Mouse (Mus musculus) embryonic stem cell, embryonic (primary cell): ENCODE results near the gene Map4k3.

Source experiments
- CTCF ChIA-PET, 4 experiments: fragments of 300-600 bp in 2 of 4; fragments of 350-600 bp in 2 of 4; sonication (Branson Sonifier 250); formaldehyde crosslinking; loops; one replicate each; lab custom pipeline; 2022; ENCODE audit warnings: inconsistent platforms in 2 of 4; lab: Charles Lee
- POLR2A ChIA-PET, 4 experiments: fragments of 300-600 bp in 2 of 4; fragments of 350-600 bp in 2 of 4; sonication (Branson Sonifier 250); formaldehyde crosslinking; loops; one replicate each; lab custom pipeline; 2022; ENCODE audit warnings: antibody characterized with exemption in 4 of 4, inconsistent platforms in 1 of 4; lab: Charles Lee

The Map4k3 gene

GRCm38 (mm10) chr17:80708803-80709202 lies 19.5 kb downstream of the Map4k3 start:
- POLR2A ChIA-PET = interaction anchor here in 2 of 4 experiments (0.6 to 1.8 kb wide), 8 partner anchors 9 to 93 kb away, joined by 3 to 9 read pairs (median 4); partner anchors contain the start of gene Map4k3 (in 1 of the 2)
- CTCF ChIA-PET = interaction anchor here in 1 of 4 experiments (0.8 kb wide), 1 partner anchor 116 kb away, joined by 3 read pairs; no protein-coding TSS in a partner anchor

DNA sequence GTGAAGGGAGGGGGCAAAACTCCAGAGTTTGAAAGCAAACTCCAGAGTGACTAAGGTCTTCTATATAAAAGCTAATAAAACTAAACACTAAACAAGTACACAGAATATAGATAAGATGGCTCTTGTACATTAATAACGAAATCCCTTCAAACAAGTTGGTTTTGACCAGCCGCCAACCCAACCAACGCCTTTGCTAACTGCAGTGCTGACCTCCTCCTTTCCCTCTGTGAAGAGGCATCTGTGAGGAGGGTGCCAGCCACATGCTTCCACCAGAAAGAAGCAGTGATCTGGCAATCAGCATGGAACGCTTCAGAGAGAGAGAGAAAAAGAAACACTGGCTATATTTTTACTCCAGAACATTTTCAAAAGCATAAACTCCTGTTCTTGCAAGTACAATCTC lies 21.1 kb downstream of the Map4k3 start:
- ChIA-PET POLR2A (interaction anchor here in 1 of 4 experiments (0.9 to 1.7 kb wide), 3 partner anchors 8 to 78 kb away, joined by 3 to 5 read pairs (median 4); no protein-coding TSS in a partner anchor), CTCF (no interaction called here)

- CTCF ChIA-PET = no interaction called here
- POLR2A ChIA-PET = interaction anchor here in 2 of 4 experiments (0.8 to 1.7 kb wide), 3 partner anchors 9 to 79 kb away, joined by 4 to 5 read pairs (median 4); no protein-coding TSS in a partner anchor
Measured at GRCm38 (mm10) chr17:80706608-80707007, 21.7 kb downstream of the Map4k3 start.

DNA sequence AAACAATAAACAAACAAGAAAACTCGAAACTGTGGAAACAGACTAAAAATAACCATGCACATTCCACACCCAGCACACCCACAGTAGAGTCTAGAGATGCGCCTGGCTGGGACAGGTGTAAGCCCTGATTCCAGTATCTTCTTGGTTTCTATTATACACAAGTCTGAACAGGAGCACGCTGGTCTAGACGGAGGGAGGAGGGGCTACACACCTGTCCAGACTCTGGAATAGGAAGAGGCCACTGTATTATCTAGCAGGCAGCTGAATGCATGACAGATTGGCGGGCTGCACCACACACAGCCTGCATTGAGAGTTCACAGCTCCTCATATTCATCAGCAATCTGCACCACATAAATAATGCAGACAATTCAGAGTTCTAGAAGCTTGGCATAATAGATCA lies 26.6 kb downstream of the Map4k3 start:
- CTCF ChIA-PET = no interaction called here
- POLR2A ChIA-PET = no interaction called here

- POLR2A ChIA-PET = interaction anchor here in 2 of 4 experiments (0.8 to 3.0 kb wide), 7 partner anchors 12 to 57 kb away, joined by 3 to 17 read pairs (median 4); no protein-coding TSS in a partner anchor
- CTCF ChIA-PET = no interaction called here
Measured at GRCm38 (mm10) chr17:80698930-80699329, 29.4 kb downstream of the Map4k3 start.

GRCm38 (mm10) chr17:80698191-80698901 lies 29.9 kb downstream of the Map4k3 start:
- ChIA-PET CTCF (no interaction called here), POLR2A (interaction anchor here in 2 of 4 experiments (0.8 to 3.0 kb wide), 8 partner anchors 13 to 57 kb away, joined by 3 to 17 read pairs (median 4); no protein-coding TSS in a partner anchor)

DNA sequence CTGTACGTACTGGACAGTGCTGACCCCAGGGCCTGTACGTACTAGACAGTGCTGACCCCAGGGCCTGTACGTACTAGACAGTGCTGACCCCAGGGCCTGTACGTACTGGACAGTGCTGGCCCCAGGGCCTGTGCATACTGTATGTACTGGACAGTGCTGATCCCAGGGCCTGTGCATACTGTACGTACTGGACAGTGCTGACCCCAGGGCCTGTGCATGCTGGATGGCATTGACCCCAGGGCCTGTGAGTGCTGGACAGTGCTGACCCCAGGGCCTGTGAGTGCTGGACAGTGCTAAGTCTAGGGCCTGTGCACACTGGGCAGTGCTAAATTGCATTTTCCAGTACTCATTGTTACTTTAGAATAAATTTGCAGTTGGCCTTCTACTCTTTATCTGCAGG lies 31.3 kb downstream of the Map4k3 start:
- ChIA-PET CTCF (no interaction called here), POLR2A (interaction anchor here in 1 of 4 experiments (0.5 to 0.6 kb wide), 2 partner anchors 29 to 338 kb away, joined by 4 to 5 read pairs; no protein-coding TSS in a partner anchor)

GRCm38 (mm10) chr17:80696210-80696609 lies 32.1 kb downstream of the Map4k3 start:
- ChIA-PET CTCF (no interaction called here), POLR2A (interaction anchor here in 1 of 4 experiments (0.5 to 0.6 kb wide), 2 partner anchors 30 to 338 kb away, joined by 4 to 5 read pairs; no protein-coding TSS in a partner anchor)

DNA sequence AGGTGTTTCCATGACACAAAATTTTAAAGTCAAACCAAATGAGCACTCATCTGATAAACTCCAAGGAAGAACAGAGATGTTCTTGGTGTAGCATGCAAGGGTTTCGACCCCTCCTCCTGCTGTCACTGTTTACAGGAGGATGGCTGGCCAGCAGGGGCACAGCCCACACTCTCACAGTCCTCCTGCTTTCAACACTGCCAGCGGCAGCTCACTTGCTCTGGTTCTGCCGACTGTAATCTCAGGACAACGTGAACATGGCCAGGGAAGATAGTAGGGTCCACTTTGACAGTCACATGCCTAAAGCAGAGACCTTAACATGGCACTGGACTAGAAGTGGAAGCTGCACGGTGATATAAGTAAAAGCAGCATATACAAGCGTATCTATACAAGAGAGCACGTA lies 34.6 kb downstream of the Map4k3 start:
- POLR2A ChIA-PET = interaction anchor here in 1 of 4 experiments (1.0 to 1.5 kb wide), 5 partner anchors 8 to 92 kb away, joined by 3 to 4 read pairs (median 3); no protein-coding TSS in a partner anchor
- CTCF ChIA-PET = no interaction called here

DNA sequence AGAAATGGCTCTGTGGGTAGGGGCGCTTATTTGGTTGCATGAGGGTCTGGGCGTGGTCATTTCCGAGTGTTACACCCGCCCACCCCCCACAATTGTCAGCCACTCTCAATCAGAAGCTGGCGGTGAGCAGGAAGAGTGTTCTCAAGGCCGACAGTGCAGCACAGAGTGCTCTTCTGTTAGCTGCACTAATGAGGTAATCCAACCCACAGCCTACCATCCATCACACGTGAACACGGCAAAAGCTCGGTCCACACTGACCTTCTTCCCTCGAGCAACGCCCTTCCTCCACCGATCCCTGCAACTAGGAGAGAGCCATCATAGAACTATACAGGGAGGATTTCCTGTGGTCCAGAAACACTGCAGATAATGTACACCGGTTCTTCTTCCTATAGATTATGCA lies 36.1 kb downstream of the Map4k3 start:
- CTCF ChIA-PET = interaction anchor here in 1 of 4 experiments (0.6 kb wide), 3 partner anchors 38 to 350 kb away, joined by 7 to 11 read pairs (median 10); no protein-coding TSS in a partner anchor
- POLR2A ChIA-PET = interaction anchor here in 2 of 4 experiments (0.6 to 1.4 kb wide), 9 partner anchors 8 to 123 kb away, joined by 3 to 5 read pairs (median 4); no protein-coding TSS in a partner anchor

DNA sequence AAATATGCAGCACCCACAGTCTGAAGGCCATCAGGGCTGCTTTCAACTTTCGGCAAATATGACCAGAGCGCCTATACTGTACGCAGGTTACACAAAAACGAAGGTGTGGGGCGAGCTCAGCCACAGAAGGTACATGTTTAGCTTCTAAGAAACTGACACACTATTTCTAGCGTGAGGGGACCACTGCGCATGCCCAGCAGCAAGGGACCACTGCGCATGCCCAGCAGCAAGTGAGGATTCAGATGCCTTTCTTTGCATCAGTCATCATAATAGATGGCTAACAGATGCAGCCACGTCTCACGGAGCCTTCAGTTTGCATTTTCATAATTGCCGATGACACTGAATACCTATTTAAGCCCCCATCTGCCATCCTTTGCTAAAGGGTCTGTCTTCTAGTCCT lies 39.6 kb downstream of the Map4k3 start:
- CTCF ChIA-PET = interaction anchor here in 1 of 4 experiments (0.5 kb wide), 1 partner anchor 38 kb away, joined by 5 read pairs; no protein-coding TSS in a partner anchor
- POLR2A ChIA-PET = interaction anchor here in 3 of 4 experiments (0.6 to 2.3 kb wide), 7 partner anchors 24 to 482 kb away, joined by 3 to 6 read pairs (median 3); partner anchors contain the start of genes Srsf7 (in 1 of the 3) and Ttc39d (in 1 of the 3)

GRCm38 (mm10) chr17:80686066-80686465 lies 42.2 kb downstream of the Map4k3 start:
- POLR2A ChIA-PET = interaction anchor here in 2 of 4 experiments (0.8 to 1.8 kb wide), 10 partner anchors 8 to 116 kb away, joined by 3 to 9 read pairs (median 4); no protein-coding TSS in a partner anchor
- CTCF ChIA-PET = interaction anchor here in 1 of 4 experiments (0.6 kb wide), 1 partner anchor 17 kb away, joined by 4 read pairs; no protein-coding TSS in a partner anchor

GRCm38 (mm10) chr17:80683821-80684576 lies 44.3 kb downstream of the Map4k3 start:
- POLR2A ChIA-PET = interaction anchor here in 3 of 4 experiments (0.6 to 1.7 kb wide), 20 partner anchors 9 to 119 kb away, joined by 3 to 5 read pairs (median 3); partner anchors contain the start of gene Map4k3 (in 1 of the 3)
- CTCF ChIA-PET = interaction anchor here in 2 of 4 experiments (0.5 to 1.4 kb wide), 4 partner anchors 31 to 252 kb away, joined by 3 to 5 read pairs (median 4); no protein-coding TSS in a partner anchor

DNA sequence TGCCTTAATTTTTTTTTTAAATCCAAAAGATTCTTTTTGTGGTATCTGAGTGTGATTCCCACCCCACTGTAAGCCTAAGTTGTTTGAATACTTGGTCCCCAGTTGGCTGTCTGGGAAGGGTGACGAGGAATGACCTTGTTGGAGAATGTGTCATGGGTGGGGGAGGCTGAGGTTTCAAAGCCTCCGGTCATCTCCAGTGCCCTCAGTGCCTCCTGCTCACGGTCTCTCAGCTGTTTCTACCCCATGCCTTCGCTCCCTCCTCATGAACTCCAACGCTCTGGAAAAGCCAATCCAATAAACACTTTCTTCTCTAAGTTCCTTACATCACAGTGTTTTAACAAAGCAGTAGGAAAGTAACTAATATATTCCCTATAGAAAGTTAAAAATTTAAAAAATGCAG lies 45.2 kb downstream of the Map4k3 start:
- CTCF ChIA-PET = no interaction called here
- POLR2A ChIA-PET = interaction anchor here in 3 of 4 experiments (0.5 to 1.9 kb wide), 6 partner anchors 9 to 103 kb away, joined by 3 to 5 read pairs (median 4); no protein-coding TSS in a partner anchor

- POLR2A ChIA-PET = interaction anchor here in 2 of 4 experiments (0.5 to 1.9 kb wide), 5 partner anchors 7 to 127 kb away, joined by 3 to 4 read pairs (median 3); no protein-coding TSS in a partner anchor
- CTCF ChIA-PET = no interaction called here
Measured at GRCm38 (mm10) chr17:80678190-80678589, 50.1 kb downstream of the Map4k3 start.

GRCm38 (mm10) chr17:80676859-80677535 lies 51.3 kb downstream of the Map4k3 start:
- CTCF ChIA-PET = interaction anchor here in 1 of 4 experiments (0.7 kb wide), 1 partner anchor 44 kb away, joined by 3 read pairs; no protein-coding TSS in a partner anchor
- POLR2A ChIA-PET = interaction anchor here in 2 of 4 experiments (0.7 to 1.9 kb wide), 10 partner anchors 8 to 126 kb away, joined by 3 to 5 read pairs (median 4); no protein-coding TSS in a partner anchor

GRCm38 (mm10) chr17:80676211-80676610 lies 52.1 kb downstream of the Map4k3 start:
- ChIA-PET POLR2A (interaction anchor here in 2 of 4 experiments (1.0 to 1.9 kb wide), 5 partner anchors 9 to 127 kb away, joined by 3 to 4 read pairs (median 3); no protein-coding TSS in a partner anchor), CTCF (interaction anchor here in 1 of 4 experiments (1.1 to 1.3 kb wide), 2 partner anchors 41 to 47 kb away, joined by 3 read pairs; no protein-coding TSS in a partner anchor)
